Comparison of ENCODE assay signal across 9 mouse cellular contexts in genomic region chr8:80753017-80753715, GRCm38 (mm10). TPM values are rescaled to one million over a fixed set of nuclear protein-coding genes. Genes with fewer than 3 reads are reported as not detected.
DNase-seq lines count a peak whose midpoint lies in the region; ATAC-seq and TF ChIP-seq lines count a peak whose summit lies in the region.
"Had no signal": no experiment of that assay in that cellular context is flagged by ENCODE, and none has a peak within 500 bp of the region (broad histone marks: within the 10 kb centered on the region; RNA-seq: fewer than 3 reads in every experiment).

No protein-coding gene starts in this region.

- H3K4me1 ChIP-seq in MEL (ENCODE audit: control insufficient read depth in 1 of 2, insufficient read depth in 2 of 2, low read length in 2 of 2): no peaks in the 10 kb centered on the region
- H3K4me1 ChIP-seq in forebrain, embryonic 16.5 days (replicated peaks; ENCODE audit: control insufficient read depth, insufficient read depth, low read length): no peaks in the 10 kb centered on the region
- no peaks in the 10 kb centered on the region for H3K4me1 ChIP-seq in lung, embryonic 16.5 days (replicated peaks; ENCODE audit: control insufficient read depth, insufficient read depth, low read length)
- H3K4me1 ChIP-seq in thymus, adult 2 months (replicated peaks; ENCODE audit: control insufficient read depth, insufficient read depth, low read length): no peaks in the 10 kb centered on the region
- H3K4me1 ChIP-seq: limb, embryonic 12.5 days had no signal

- H3K4me3 ChIP-seq in MEL (ENCODE audit: control insufficient read depth in 1 of 2, insufficient read depth in 1 of 2, low read depth in 2 of 2, low read length in 2 of 2): no peak overlapping the region
- H3K4me3 ChIP-seq in forebrain, embryonic 16.5 days (replicated peaks; ENCODE audit: low read length): no peak overlapping the region
- no peak overlapping the region for H3K4me3 ChIP-seq in lung, embryonic 16.5 days (ENCODE audit: low read length)
- H3K4me3 ChIP-seq in thymus, adult 2 months (ENCODE audit: control insufficient read depth, insufficient read depth, low read length): no peak overlapping the region
- H3K4me3 ChIP-seq: limb, embryonic 12.5 days had no signal

- H3K9ac ChIP-seq in MEL (ENCODE audit: control insufficient read depth, low read depth, low read length, poor library complexity, severe bottlenecking): no peak overlapping the region
- no peak overlapping the region for H3K9ac ChIP-seq in forebrain, embryonic 16.5 days (replicated peaks; ENCODE audit: low read depth, low read length)
- H3K9ac ChIP-seq in lung, embryonic 16.5 days (ENCODE audit: low read length): no peak overlapping the region
- H3K9ac ChIP-seq: limb, embryonic 12.5 days had no signal

- peak; percentile 83 for TF ChIP-seq RAD21 in MEL (IDR thresholded peaks at IDR 0.05; ENCODE audit: low read depth, low read length)

- no peak for TF ChIP-seq POLR2A in MEL (IDR thresholded peaks at IDR 0.05; ENCODE audit: control insufficient read depth in 1 of 2, insufficient read depth in 1 of 2, low read depth in 1 of 2, low read length in 2 of 2, poor library complexity in 1 of 2)
- no peak for TF ChIP-seq POLR2A in thymus, adult 2 months (IDR thresholded peaks at IDR 0.05; ENCODE audit: control insufficient read depth, extremely low read depth, insufficient read depth, low read length, poor library complexity)

- H3K4me2 ChIP-seq in forebrain, embryonic 16.5 days (ENCODE audit: low read length): no peak overlapping the region
- no peak overlapping the region for H3K4me2 ChIP-seq in lung, embryonic 16.5 days (ENCODE audit: low read depth, low read length)
- H3K4me2 ChIP-seq: limb, embryonic 12.5 days had no signal

- no peak for TF ChIP-seq EP300 in MEL (IDR thresholded peaks at IDR 0.05; ENCODE audit: low read depth in 1 of 2, low read length in 2 of 2)

- H3K79me2 ChIP-seq in MEL (ENCODE audit: control insufficient read depth, insufficient read depth, low read length, poor library complexity): no peaks in the 10 kb centered on the region

- TF ChIP-seq CTCF in MEL (IDR thresholded peaks at IDR 0.05 in 2 of 3, conservative IDR thresholded peaks at IDR 0.05 in 1 of 3; ENCODE audit: control insufficient read depth in 1 of 3, insufficient read depth in 1 of 3, low read depth in 2 of 3, low read length in 3 of 3, poor library complexity in 1 of 3, severe bottlenecking in 1 of 3): peak; percentile 79 to 88 (median 88)
- TF ChIP-seq CTCF in thymus, adult 2 months (IDR thresholded peaks at IDR 0.05; ENCODE audit: borderline replicate concordance, control insufficient read depth, extremely low read depth, insufficient read depth, low read length, poor library complexity): peak; percentile 73; the same call in 1 of the 2 replicates

- 29% methylated on average over 9 of the region's 9 CpGs for WGBS in forebrain, embryonic 16.5 days
- WGBS in lung, embryonic 16.5 days: 27% methylated on average over 9 of the region's 9 CpGs
- WGBS in thymus, adult 2 months: 40% methylated on average over 9 of the region's 9 CpGs

- peak; percentile 94 for ATAC-seq in forebrain, embryonic 16.5 days
- ATAC-seq in lung, embryonic 16.5 days (ENCODE audit: low read depth): peak; percentile 78

- H3K9me3 ChIP-seq in MEL (replicated peaks; ENCODE audit: insufficient read depth, low read length): no peaks in the 10 kb centered on the region
- H3K9me3 ChIP-seq in forebrain, embryonic 16.5 days (ENCODE audit: control insufficient read depth, low read length): no peaks in the 10 kb centered on the region
- H3K9me3 ChIP-seq in lung, embryonic 16.5 days (ENCODE audit: control insufficient read depth, low read length): no peaks in the 10 kb centered on the region
- H3K9me3 ChIP-seq: limb, embryonic 12.5 days had no signal

- H3K27ac ChIP-seq in MEL (ENCODE audit: control insufficient read depth, low read depth, low read length): no peak overlapping the region
- H3K27ac ChIP-seq in forebrain, embryonic 16.5 days (ENCODE audit: low read length): no peak overlapping the region
- no peak overlapping the region for H3K27ac ChIP-seq in lung, embryonic 16.5 days (ENCODE audit: low read length)
- H3K27ac ChIP-seq in thymus, adult 2 months (ENCODE audit: control insufficient read depth, insufficient read depth, low read length): no peak overlapping the region
- H3K27ac ChIP-seq: limb, embryonic 12.5 days had no signal

- H3K27me3 ChIP-seq in MEL (ENCODE audit: control insufficient read depth in 1 of 2, insufficient read depth in 2 of 2, low read length in 2 of 2): no peaks in the 10 kb centered on the region
- H3K27me3 ChIP-seq in forebrain, embryonic 16.5 days (replicated peaks; ENCODE audit: control insufficient read depth, insufficient read depth, low read length): no peaks in the 10 kb centered on the region
- H3K27me3 ChIP-seq in lung, embryonic 16.5 days (ENCODE audit: control insufficient read depth, insufficient read depth, low read depth, low read length): no peaks in the 10 kb centered on the region
- no peaks in the 10 kb centered on the region for H3K27me3 ChIP-seq in thymus, adult 2 months (ENCODE audit: control insufficient read depth, insufficient read depth, low read length)
- H3K27me3 ChIP-seq: limb, embryonic 12.5 days had no signal

- DNase-seq in MEL (ENCODE audit: low read depth, low spot score): peak; percentile 83
- peak; percentile 77 to 84 for DNase-seq in cerebellum, adult 18-20 months
- DNase-seq in heart, postnatal 4 days: peak; percentile 90
- peak; percentile 88 for DNase-seq in layer of hippocampus, adult 11-12 months (ENCODE audit: low spot score)
- peak; percentile 68 for DNase-seq in ovary, postnatal 10 days (ENCODE audit: low spot score)
- DNase-seq in thymus, adult 2 months: peak; percentile 74

- H3K36me3 ChIP-seq in MEL (ENCODE audit: control insufficient read depth in 1 of 2, insufficient read depth in 2 of 2, low read length in 2 of 2): no peaks in the 10 kb centered on the region
- no peaks in the 10 kb centered on the region for H3K36me3 ChIP-seq in forebrain, embryonic 16.5 days (ENCODE audit: control insufficient read depth, insufficient read depth)
- no peaks in the 10 kb centered on the region for H3K36me3 ChIP-seq in lung, embryonic 16.5 days (ENCODE audit: control insufficient read depth, insufficient read depth, low read length)
- no peaks in the 10 kb centered on the region for H3K36me3 ChIP-seq in thymus, adult 2 months (ENCODE audit: control insufficient read depth, insufficient read depth, low read length)
- H3K36me3 ChIP-seq: limb, embryonic 12.5 days had no signal

TF ChIP-seq in MEL, 35 proteins besides CTCF, POLR2A, EP300 and RAD21:
- TF ChIP-seq GABPA (IDR thresholded peaks at IDR 0.05; ENCODE audit: low read depth, low read length) (no peak), BHLHE40 (IDR thresholded peaks at IDR 0.05; ENCODE audit: borderline replicate concordance, low read depth, low read length) (0 out of 2 replicates have a peak, but pooled peaks have one; percentile 16), SMC3 (IDR thresholded peaks at IDR 0.05; ENCODE audit: low read depth, low read length) (peak; percentile 91), ZMIZ1 (IDR thresholded peaks at IDR 0.05; ENCODE audit: low read depth, low read length) (no peak), MYC (IDR thresholded peaks at IDR 0.05; ENCODE audit: low read depth, low read length) (no peak), JUND (IDR thresholded peaks at IDR 0.05; ENCODE audit: low read depth, low read length) (no peak), ZC3H11A (IDR thresholded peaks at IDR 0.05; ENCODE audit: low read depth, low read length) (peak; percentile 83), MAX (IDR thresholded peaks at IDR 0.05; ENCODE audit: low read length) (no peak), E2F4 (IDR thresholded peaks at IDR 0.05; ENCODE audit: borderline replicate concordance, low read depth, low read length) (no peak)

RNA-seq across cellular contexts. Expression of gene Smarca5, which starts 13.9 kb away (rescaled TPM):
- total RNA-seq in MEL (2012; rRNA removed): 89.1 and 99.2 TPM in 2 replicates
- polyA plus RNA-seq in MEL (2012; ENCODE audit: insufficient read depth in 1 of 2, insufficient read length in 2 of 2, low read depth in 1 of 2, low replicate concordance in 2 of 2, missing spikeins in 1 of 2): 100 to 1,000 TPM in 1 of 2 experiments, 10 to 100 TPM in 1; 59.0 to 140 TPM
- polyA plus RNA-seq in forebrain, embryonic 16.5 days (2015; fragmentation: Nextera tagmentation; extraction: Ambion mirVana): 53.3 and 69.9 TPM in 2 replicates
- 10 to 100 TPM; 43.4 to 44.8 TPM for total RNA-seq in heart, postnatal 4 days (2021)
- 53.0 and 58.7 TPM in 2 replicates for polyA plus RNA-seq in lung, embryonic 16.5 days (2015; fragmentation: Nextera tagmentation; extraction: Ambion mirVana)
- polyA plus RNA-seq in thymus, adult 2 months (2012; rRNA removed): 14.9 and 29.3 TPM in 2 replicates
